Mouse (Mus musculus) embryonic facial prominence, embryonic 15.5 days (tissue): ENCODE results near the gene Il11ra1. TPM values are rescaled to one million over a fixed set of nuclear protein-coding genes. Genes with fewer than 3 reads are reported as not detected.
"Not testable (repeated sequence)": the region's sequence is repeated elsewhere in the genome, so short reads cannot be mapped to it uniquely, and the experiment has no call there.

Experiments
- ATAC-seq: fragments of 200-750 bp; cut with Nextera tagmentation; 2 replicates; pipeline ENCODE4 v1.8.0; 2017; ENCODE audit warnings: low read depth, moderate TSS enrichment; ENCODE audit not compliant: insufficient number of reproducible peaks, low FRiP score, low TSS enrichment
- H3K27ac ChIP-seq: fragments of 300-500 bp; sonication (generic); replicated peaks from 2 replicates; pipeline ENCODE4 v1.5.1; 2015; ENCODE audit warnings: mild to moderate bottlenecking, inconsistent platforms
- H3K27me3 ChIP-seq: fragments of 300-500 bp; sonication (generic); 2 replicates; pipeline ENCODE4 v1.6.1; 2015; ENCODE audit warnings: inconsistent platforms
- H3K36me3 ChIP-seq: fragments of 300-500 bp; sonication (generic); 2 replicates; pipeline ENCODE4 v1.6.1; 2015; ENCODE audit warnings: mild to moderate bottlenecking, inconsistent platforms
- H3K4me1 ChIP-seq: fragments of 300-500 bp; sonication (generic); 2 replicates; pipeline ENCODE4 v1.6.1; 2015; ENCODE audit warnings: inconsistent platforms
- H3K4me2 ChIP-seq: fragments of 300-500 bp; sonication (generic); replicated peaks from 2 replicates; pipeline ENCODE4 v1.6.1; 2015; ENCODE audit warnings: mild to moderate bottlenecking, inconsistent platforms
- H3K4me3 ChIP-seq: fragments of 300-500 bp; sonication (generic); replicated peaks from 2 replicates; pipeline ENCODE4 v1.5.1; 2015; ENCODE audit warnings: mild to moderate bottlenecking, inconsistent platforms
- H3K9ac ChIP-seq: fragments of 300-500 bp; sonication (generic); 2 replicates; pipeline ENCODE4 v1.6.1; 2015; ENCODE audit warnings: inconsistent platforms
- H3K9me3 ChIP-seq: fragments of 300-500 bp; sonication (generic); replicated peaks from 2 replicates; pipeline ENCODE4 v1.6.1; 2016; ENCODE audit warnings: inconsistent platforms
- WGBS: fragments of 180-500 bp; shearing (Covaris S2); methylation state at CpG from one replicate; pipeline ENCODE4 v1.1.7; 2015; 5-methylcytosine and 5-hydroxymethylcytosine counted together
- polyA plus RNA-seq: library from polyadenylated mRNA; unstranded; fragments of >200 nt; fragmentation: Nextera tagmentation; extraction: Ambion mirVana; gene quantifications from 2 replicates; pipeline ENCODE4 v1.2.1, GENCODE M21; 2015

Gene Il11ra1
- polyA plus RNA-seq, 1 experiment from 2014 or later: 407 TPM

DNA sequence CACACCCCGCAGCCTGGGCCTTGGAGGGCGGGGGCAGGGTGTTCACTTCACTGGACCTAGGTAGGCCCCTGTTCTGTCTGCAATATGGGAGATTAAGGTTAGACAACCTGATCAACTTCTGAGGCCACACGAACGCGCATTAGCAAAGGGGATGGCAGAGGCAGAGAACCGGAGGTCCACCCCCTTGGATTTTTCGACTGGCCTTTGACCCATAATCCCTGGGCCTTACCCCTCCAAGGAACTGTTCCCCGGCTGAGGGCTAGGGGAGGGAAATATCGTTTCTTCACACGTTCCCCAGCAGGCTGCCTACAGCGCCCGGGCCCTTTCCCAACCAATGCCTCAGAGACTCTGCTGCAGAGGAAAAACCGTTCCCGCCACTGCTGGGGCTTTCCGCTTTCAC lies 3.3 kb upstream of the Il11ra1 start:
- 13% methylated on average over 12 of the region's 15 CpGs for WGBS
- not testable (repeated sequence) for H3K9me3 ChIP-seq, H3K4me3 ChIP-seq, H3K27me3 ChIP-seq, H3K36me3 ChIP-seq, H3K9ac ChIP-seq, H3K27ac ChIP-seq, ATAC-seq, H3K4me1 ChIP-seq, H3K4me2 ChIP-seq

DNA sequence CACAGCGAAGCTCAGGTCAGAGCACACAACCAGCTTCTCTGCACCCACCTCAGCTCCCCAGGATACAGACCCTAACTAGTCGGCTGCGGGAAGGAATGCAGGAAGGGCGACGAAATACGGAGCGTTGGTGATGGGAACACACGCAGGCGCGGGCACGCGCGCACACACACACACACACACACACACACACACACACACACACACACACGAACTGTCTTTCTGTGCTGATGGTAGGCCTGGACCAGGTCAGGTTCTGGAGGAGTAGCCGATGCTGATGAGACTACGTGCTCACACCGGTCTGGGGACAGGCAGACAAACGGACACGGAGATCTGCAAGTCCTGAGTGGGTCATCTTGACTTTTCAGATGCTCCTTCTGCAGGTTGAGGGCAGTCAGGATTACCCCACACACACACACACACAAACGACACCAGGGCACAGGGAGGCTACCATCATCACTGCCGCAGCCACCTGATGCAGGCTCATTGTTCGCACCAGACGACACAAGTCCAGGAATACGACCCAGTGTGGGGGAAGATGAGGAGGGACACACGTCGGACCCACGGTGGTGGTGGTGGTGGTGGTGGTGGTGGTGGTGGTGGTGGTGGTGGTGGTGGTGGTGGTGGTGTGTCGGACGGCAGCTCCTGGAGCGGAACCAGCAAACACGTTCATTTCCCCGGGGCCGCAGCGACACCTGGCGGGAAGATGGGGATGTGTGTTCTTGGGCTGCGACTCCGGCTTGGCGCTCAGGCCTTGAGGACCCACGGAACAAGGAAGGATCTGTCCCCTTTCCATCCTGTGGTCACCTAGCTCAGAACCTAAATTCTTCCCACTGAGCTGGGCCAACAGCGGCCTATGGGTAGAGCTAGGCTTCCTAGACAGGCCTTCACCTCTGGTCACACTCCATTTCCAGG lies 2.6 kb upstream of the Il11ra1 start, which contains the start of gene Cntfr:
Gene Cntfr (minus strand): TSS at position 160 of the 912 bp plus-strand sequence.
- H3K4me1 ChIP-seq, H3K4me3 ChIP-seq, H3K27ac ChIP-seq, ATAC-seq, H3K27me3 ChIP-seq, H3K9me3 ChIP-seq, H3K9ac ChIP-seq, H3K36me3 ChIP-seq: not testable (repeated sequence)
- WGBS: 14% methylated on average over 29 of the region's 40 CpGs
- peak within 1 kb of the TSS; percentile 37; the same call in 1 of the 2 replicates for H3K4me2 ChIP-seq

DNA sequence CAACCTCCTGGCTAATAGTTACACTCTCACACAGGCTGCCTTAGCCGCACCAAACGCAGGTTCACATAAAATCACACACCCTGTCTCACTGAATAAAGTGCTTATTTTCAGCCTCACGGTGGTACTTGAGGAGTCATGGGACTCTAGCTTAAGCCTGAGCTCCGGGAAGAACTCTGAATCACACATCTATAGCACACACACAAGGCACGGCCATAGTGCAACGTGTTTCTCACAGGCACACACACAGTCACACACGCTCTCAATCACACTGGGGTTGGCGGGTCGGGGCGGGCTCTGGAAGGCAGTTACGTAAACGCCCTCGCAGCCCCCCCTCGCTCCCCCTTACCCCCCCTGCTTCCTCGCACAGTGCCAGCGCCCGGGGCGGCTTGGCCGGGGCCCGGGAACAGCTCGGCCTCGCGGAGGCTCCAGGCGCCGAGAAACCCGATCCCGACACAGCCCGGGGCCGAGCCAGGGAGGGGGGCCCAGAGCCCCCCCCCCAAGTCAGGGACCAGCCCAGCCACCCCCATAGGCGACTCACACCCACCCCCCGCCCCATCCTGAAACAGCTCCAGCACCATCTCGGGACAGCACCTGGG lies 1.3 kb upstream of the Il11ra1 start:
- H3K4me3 ChIP-seq, H3K27ac ChIP-seq, H3K9ac ChIP-seq, ATAC-seq, H3K36me3 ChIP-seq, H3K4me1 ChIP-seq, H3K27me3 ChIP-seq, H3K9me3 ChIP-seq: not testable (repeated sequence)
- 0 out of 2 replicates have a peak overlapping the region, but pooled peaks have one; percentile 10 for H3K4me2 ChIP-seq
- 5% methylated on average over 25 of the region's 32 CpGs for WGBS

DNA sequence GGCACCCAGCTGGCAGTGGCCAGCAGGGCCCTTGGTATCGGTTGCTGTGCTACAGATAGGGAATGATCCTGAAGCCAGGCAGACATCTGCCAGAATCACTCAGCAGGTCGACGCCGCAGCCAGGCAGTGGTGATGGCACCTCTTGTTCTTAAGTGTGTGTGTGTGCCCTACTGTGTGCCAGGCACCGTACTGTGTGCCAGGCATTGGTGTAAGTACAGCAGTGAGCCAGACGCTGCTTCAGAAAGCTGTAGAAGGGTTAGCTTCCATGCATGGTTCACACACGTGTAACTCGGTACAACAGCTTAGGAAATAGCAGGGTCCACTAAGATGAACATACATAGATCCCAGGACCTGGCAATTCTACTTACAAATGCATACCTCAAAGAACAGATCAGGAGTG lies 435 bp downstream of the Il11ra1 start:
- ATAC-seq, H3K36me3 ChIP-seq, H3K27me3 ChIP-seq, H3K9me3 ChIP-seq, H3K4me3 ChIP-seq, H3K4me2 ChIP-seq, H3K9ac ChIP-seq, H3K27ac ChIP-seq: not testable (repeated sequence)
- 100% methylated on average over 2 of the region's 8 CpGs for WGBS
- peaks cover 13% of the 10 kb centered on the region for H3K4me1 ChIP-seq

DNA sequence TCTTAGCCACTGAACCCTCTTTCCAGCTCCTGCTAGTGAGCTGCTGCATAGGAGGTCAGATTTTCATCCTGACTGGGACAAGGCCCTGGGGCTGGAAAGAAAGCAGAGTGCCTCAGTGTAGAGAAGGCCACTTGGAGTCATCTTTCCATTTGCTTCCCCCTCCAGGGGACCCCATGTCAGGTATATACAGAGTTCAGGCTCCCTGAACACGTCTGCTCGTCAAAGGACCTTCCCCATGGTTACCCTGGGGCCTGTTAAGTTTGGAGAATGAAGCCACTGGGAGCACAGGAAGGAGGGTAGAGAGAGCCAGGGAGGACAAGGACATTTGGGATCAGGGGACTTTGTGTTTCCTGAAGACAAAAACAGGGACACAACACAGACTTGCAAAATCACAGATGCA lies 2.4 kb downstream of the Il11ra1 start:
- H3K27me3 ChIP-seq, ATAC-seq, H3K36me3 ChIP-seq, H3K4me2 ChIP-seq, H3K4me3 ChIP-seq, H3K9ac ChIP-seq, H3K9me3 ChIP-seq, H3K27ac ChIP-seq: not testable (repeated sequence)
- peaks cover 32% of the 10 kb centered on the region for H3K4me1 ChIP-seq
- WGBS: 49% methylated on average over 2 of the region's 2 CpGs

DNA sequence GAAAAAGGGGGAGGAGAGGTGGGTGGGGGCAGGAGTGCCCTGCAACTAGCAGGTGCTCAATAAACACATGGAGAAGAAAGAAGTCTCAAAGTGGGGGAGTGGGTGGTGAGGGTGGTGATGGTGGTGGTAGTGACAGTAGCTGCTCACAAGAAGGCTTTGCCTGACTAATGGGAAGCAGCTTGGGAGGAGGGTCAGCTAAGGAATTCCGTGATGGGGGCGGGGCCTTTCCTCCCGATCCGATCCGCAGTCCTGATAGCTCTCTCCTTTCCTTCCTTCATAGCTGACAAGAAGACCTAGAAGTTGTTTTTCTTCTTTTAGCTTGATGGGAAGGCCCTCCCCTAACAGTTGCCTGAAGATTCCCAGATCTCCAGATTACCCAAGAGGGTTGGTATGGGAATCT lies 4.9 kb downstream of the Il11ra1 start:
- ATAC-seq: no peak
- Histone ChIP-seq H3K4me2 (no peak overlapping the region), H3K27ac (0 out of 2 replicates have a peak overlapping the region, but pooled peaks have one; percentile 12), H3K9ac (no peak overlapping the region), H3K27me3 (peaks cover 10% of the 10 kb centered on the region; the same call in 1 of the 2 replicates), H3K36me3 (no peaks in the 10 kb centered on the region), H3K4me1 (peaks cover 42% of the 10 kb centered on the region), H3K9me3 (no peaks in the 10 kb centered on the region), H3K4me3 (no peak overlapping the region)
- WGBS: 4% methylated on average over 5 of the region's 5 CpGs

DNA sequence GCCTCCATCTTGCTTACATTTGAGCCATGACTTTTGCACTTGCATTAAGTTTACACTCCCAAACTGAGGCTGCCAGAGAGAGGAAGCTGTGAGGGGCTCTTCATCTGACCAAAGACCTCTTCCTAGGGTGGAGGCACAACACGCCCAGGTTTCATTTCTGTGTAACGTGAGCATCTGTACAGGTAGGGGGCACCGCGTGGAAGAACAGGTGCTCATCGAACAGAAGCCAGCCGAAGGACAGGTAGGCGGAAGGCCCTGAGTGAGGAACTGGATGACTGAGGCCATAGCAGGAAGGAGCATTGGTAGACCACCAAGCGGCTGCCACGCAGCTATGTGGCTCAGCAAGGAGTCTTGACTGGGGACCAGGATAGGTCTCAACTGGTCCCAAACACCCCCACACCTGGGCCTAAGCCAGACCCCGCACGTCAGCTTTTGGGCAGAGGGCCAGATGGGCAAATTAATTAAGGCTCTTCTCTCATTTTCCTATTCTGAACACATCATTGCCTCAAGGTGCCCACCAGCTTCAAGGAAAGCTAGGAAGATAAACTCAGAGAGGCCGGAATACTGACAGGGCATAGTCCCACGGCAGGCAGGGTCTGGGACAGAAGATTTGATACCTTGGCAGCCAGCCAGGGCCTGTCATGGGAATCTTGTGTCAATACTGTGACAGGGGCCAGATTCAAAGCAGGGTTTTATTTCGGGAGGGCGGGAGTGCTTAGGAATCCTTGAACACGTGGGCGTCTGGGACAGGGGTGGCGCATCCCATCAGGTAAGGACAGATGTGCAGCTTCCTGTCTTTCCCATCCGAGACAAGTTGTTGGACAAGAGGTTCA lies 6.3 kb downstream of the Il11ra1 start:
- Histone ChIP-seq H3K4me1 (peaks cover 42% of the 10 kb centered on the region), H3K4me2 (0 out of 2 replicates have a peak overlapping the region, but pooled peaks have one; percentile 1), H3K9me3 (no peaks in the 10 kb centered on the region), H3K27ac (peak overlapping the region; percentile 44; the same call in 1 of the 2 replicates), H3K9ac (no peak overlapping the region), H3K4me3 (no peak overlapping the region), H3K27me3 (peaks cover 10% of the 10 kb centered on the region; the same call in 1 of the 2 replicates), H3K36me3 (no peaks in the 10 kb centered on the region)
- 44% methylated on average over 19 of the region's 19 CpGs for WGBS
- no peak for ATAC-seq

DNA sequence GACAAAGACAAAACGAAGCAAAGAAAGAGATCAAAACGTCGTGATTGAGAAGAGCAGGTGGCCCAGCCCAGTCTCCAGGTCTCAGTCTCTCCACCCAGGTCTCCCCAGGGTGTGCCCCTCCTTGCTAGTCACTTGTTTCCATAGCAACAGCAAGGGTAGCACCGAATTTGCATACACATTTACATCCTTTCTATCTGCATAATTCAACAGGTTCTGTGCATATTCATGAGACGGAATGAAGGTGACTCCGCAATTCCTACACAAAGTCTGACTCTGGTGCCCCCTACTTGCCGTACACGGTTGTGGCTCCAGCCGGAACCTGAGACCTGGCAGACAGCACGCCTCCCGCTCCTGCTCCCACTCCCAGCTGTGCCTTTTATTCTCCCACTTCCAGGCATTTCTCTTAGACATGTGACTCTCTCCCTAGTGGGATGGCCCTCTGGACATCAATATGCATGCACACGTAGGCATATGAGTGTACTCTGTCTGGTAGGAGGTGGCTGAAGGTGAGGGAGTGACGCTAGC lies 7.3 kb downstream of the Il11ra1 start:
- Histone ChIP-seq H3K36me3 (no peaks in the 10 kb centered on the region), H3K9ac (no peak overlapping the region), H3K27me3 (peaks cover 10% of the 10 kb centered on the region; the same call in 1 of the 2 replicates), H3K27ac (no peak overlapping the region), H3K4me2 (peak overlapping the region; percentile 1; the same call in 1 of the 2 replicates), H3K9me3 (no peaks in the 10 kb centered on the region), H3K4me3 (no peak overlapping the region), H3K4me1 (peaks cover 51% of the 10 kb centered on the region)
- 4% methylated on average over 13 of the region's 13 CpGs for WGBS
- ATAC-seq: peak; percentile 36

DNA sequence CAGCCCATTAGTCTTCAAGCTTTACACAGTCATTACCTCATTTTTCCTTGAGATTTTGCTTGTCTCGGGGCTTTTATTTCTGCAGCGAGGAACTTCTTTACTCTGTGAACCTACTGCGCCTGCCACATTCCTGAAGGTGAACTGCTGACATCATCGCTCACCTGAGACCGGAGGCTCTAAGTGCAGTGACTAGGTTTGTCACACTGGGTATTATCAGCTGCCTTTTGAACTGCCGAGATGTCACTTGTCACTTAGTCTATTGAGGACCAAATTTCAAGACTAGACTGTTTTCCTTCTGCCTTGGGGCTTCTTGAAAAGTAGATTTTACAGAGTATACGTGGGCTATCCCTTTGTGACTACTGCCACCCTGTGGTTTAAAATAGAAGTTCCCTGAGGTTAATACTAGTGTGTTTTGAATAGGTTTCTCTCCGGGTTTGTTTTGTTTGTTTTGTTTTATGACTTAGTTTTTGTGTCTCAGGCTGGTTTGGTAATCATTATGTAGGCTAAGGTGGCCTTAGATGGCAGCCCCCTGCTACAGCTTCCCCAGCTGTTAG lies 8.5 kb downstream of the Il11ra1 start:
- ATAC-seq: no peak
- H3K9me3 ChIP-seq: no peaks in the 10 kb centered on the region
- H3K4me2 ChIP-seq: no peak overlapping the region
- H3K27me3 ChIP-seq: peaks cover 10% of the 10 kb centered on the region; the same call in 1 of the 2 replicates
- H3K27ac ChIP-seq: no peak overlapping the region
- no peak overlapping the region for H3K9ac ChIP-seq
- 29% methylated on average over 8 of the region's 8 CpGs for WGBS
- no peak overlapping the region for H3K4me3 ChIP-seq
- H3K4me1 ChIP-seq: peaks cover 60% of the 10 kb centered on the region
- no peaks in the 10 kb centered on the region for H3K36me3 ChIP-seq

DNA sequence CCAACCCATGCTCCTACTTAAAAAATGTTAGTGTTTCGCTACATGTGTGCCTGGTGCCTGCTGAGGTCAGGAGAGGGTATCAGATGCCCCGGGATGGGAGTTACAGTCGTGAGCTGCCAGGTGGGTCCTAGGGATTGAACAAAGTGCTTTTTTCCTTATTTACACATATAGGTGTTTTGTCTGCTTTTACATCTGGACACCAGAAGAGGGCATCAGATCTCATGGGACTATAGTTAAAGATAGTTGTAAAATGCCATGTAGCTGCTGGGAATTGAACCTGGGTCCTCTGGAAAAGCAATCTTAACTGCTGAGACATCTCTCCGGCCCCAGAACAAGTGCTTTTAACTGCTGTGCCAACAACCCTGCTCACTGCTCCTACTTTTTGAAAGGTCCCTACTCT lies 10.4 kb downstream of the Il11ra1 start:
- no peaks in the 10 kb centered on the region for H3K9me3 ChIP-seq
- no peaks in the 10 kb centered on the region for H3K36me3 ChIP-seq
- WGBS: 66% methylated on average over 4 of the region's 4 CpGs
- no peak for ATAC-seq
- peaks cover 9% of the 10 kb centered on the region; the same call in 1 of the 2 replicates for H3K27me3 ChIP-seq
- no peak overlapping the region for H3K4me2 ChIP-seq
- H3K4me1 ChIP-seq: peaks cover 58% of the 10 kb centered on the region
- H3K9ac ChIP-seq: no peak overlapping the region
- H3K4me3 ChIP-seq: no peak overlapping the region
- no peak overlapping the region for H3K27ac ChIP-seq
